Mouse (Mus musculus): ENCODE results near the gene Gm42417. TPM values are rescaled to one million over a fixed set of nuclear protein-coding genes. Genes with fewer than 3 reads are reported as not detected.

Gm42417 gene
- polyA plus RNA-seq, 1 experiment: not detected

GRCm38 (mm10) chr1:36572709-36573108 is 33.5 kb upstream of the Gm42417 start:
- H3K27ac ChIP-seq (ENCODE audit: control insufficient read depth, insufficient read depth, low read length): no peak overlapping the region
- no peak for DNase-seq
- 83% methylated on average over 1 of the region's 1 CpGs for WGBS
- H3K4me3 ChIP-seq (ENCODE audit: control insufficient read depth, insufficient read depth, low read length): no peak overlapping the region
- no peaks in the 10 kb centered on the region for H3K27me3 ChIP-seq (ENCODE audit: control insufficient read depth, insufficient read depth, low read length)
- no peak for TF ChIP-seq CTCF (IDR thresholded peaks at IDR 0.05; ENCODE audit: borderline replicate concordance, control insufficient read depth, extremely low read depth, insufficient read depth, low read length, poor library complexity)
- TF ChIP-seq POLR2A (IDR thresholded peaks at IDR 0.05; ENCODE audit: control insufficient read depth, extremely low read depth, insufficient read depth, low read length, poor library complexity): no peak
- H3K4me1 ChIP-seq (replicated peaks; ENCODE audit: control insufficient read depth, insufficient read depth, low read length): peaks cover 9% of the 10 kb centered on the region; the same call in 1 of the 2 replicates
- no peaks in the 10 kb centered on the region for H3K36me3 ChIP-seq (ENCODE audit: control insufficient read depth, insufficient read depth, low read length)

- TF ChIP-seq CTCF (IDR thresholded peaks at IDR 0.05; ENCODE audit: borderline replicate concordance, control insufficient read depth, extremely low read depth, insufficient read depth, low read length, poor library complexity) (no peak), POLR2A (IDR thresholded peaks at IDR 0.05; ENCODE audit: control insufficient read depth, extremely low read depth, insufficient read depth, low read length, poor library complexity) (no peak)
- no peaks in the 10 kb centered on the region for H3K36me3 ChIP-seq (ENCODE audit: control insufficient read depth, insufficient read depth, low read length)
- DNase-seq: no peak
- 78% methylated on average over 2 of the region's 2 CpGs for WGBS
- no peak overlapping the region for H3K4me3 ChIP-seq (ENCODE audit: control insufficient read depth, insufficient read depth, low read length)
- no peaks in the 10 kb centered on the region for H3K27me3 ChIP-seq (ENCODE audit: control insufficient read depth, insufficient read depth, low read length)
- H3K27ac ChIP-seq (ENCODE audit: control insufficient read depth, insufficient read depth, low read length): no peak overlapping the region
- peaks cover 9% of the 10 kb centered on the region; the same call in 1 of the 2 replicates for H3K4me1 ChIP-seq (replicated peaks; ENCODE audit: control insufficient read depth, insufficient read depth, low read length)
Observed at GRCm38 (mm10) chr1:36572140-36572700, 33.0 kb upstream of the Gm42417 start.

- no peak for DNase-seq
- no peaks in the 10 kb centered on the region for H3K27me3 ChIP-seq (ENCODE audit: control insufficient read depth, insufficient read depth, low read length)
- H3K4me1 ChIP-seq (replicated peaks; ENCODE audit: control insufficient read depth, insufficient read depth, low read length): 0 out of 2 replicates have a peak, but pooled peaks cover 9% of the 10 kb centered on the region
- no peak overlapping the region for H3K27ac ChIP-seq (ENCODE audit: control insufficient read depth, insufficient read depth, low read length)
- H3K4me3 ChIP-seq (ENCODE audit: control insufficient read depth, insufficient read depth, low read length): no peak overlapping the region
- 47% methylated on average over 6 of the region's 6 CpGs for WGBS
- no peaks in the 10 kb centered on the region for H3K36me3 ChIP-seq (ENCODE audit: control insufficient read depth, insufficient read depth, low read length)
- TF ChIP-seq POLR2A (IDR thresholded peaks at IDR 0.05; ENCODE audit: control insufficient read depth, extremely low read depth, insufficient read depth, low read length, poor library complexity) (no peak), CTCF (IDR thresholded peaks at IDR 0.05; ENCODE audit: borderline replicate concordance, control insufficient read depth, extremely low read depth, insufficient read depth, low read length, poor library complexity) (no peak)
Observed at GRCm38 (mm10) chr1:36571627-36572026, 32.4 kb upstream of the Gm42417 start.

GRCm38 (mm10) chr1:36570320-36570719 is 31.1 kb upstream of the Gm42417 start:
- H3K36me3 ChIP-seq (ENCODE audit: control insufficient read depth, insufficient read depth, low read length): no peaks in the 10 kb centered on the region
- WGBS: 96% methylated on average over 5 of the region's 5 CpGs
- 0 out of 2 replicates have a peak, but pooled peaks cover 9% of the 10 kb centered on the region for H3K4me1 ChIP-seq (replicated peaks; ENCODE audit: control insufficient read depth, insufficient read depth, low read length)
- TF ChIP-seq CTCF (IDR thresholded peaks at IDR 0.05; ENCODE audit: borderline replicate concordance, control insufficient read depth, extremely low read depth, insufficient read depth, low read length, poor library complexity) (no peak), POLR2A (IDR thresholded peaks at IDR 0.05; ENCODE audit: control insufficient read depth, extremely low read depth, insufficient read depth, low read length, poor library complexity) (no peak)
- H3K27me3 ChIP-seq (ENCODE audit: control insufficient read depth, insufficient read depth, low read length): no peaks in the 10 kb centered on the region
- no peak for DNase-seq
- no peak overlapping the region for H3K27ac ChIP-seq (ENCODE audit: control insufficient read depth, insufficient read depth, low read length)
- H3K4me3 ChIP-seq (ENCODE audit: control insufficient read depth, insufficient read depth, low read length): no peak overlapping the region

- no peak overlapping the region for H3K4me3 ChIP-seq (ENCODE audit: control insufficient read depth, insufficient read depth, low read length)
- H3K27ac ChIP-seq (ENCODE audit: control insufficient read depth, insufficient read depth, low read length): no peak overlapping the region
- no peaks in the 10 kb centered on the region for H3K36me3 ChIP-seq (ENCODE audit: control insufficient read depth, insufficient read depth, low read length)
- 69% methylated on average over 7 of the region's 7 CpGs for WGBS
- H3K27me3 ChIP-seq (ENCODE audit: control insufficient read depth, insufficient read depth, low read length): no peaks in the 10 kb centered on the region
- 0 out of 2 replicates have a peak, but pooled peaks cover 9% of the 10 kb centered on the region for H3K4me1 ChIP-seq (replicated peaks; ENCODE audit: control insufficient read depth, insufficient read depth, low read length)
- TF ChIP-seq POLR2A (IDR thresholded peaks at IDR 0.05; ENCODE audit: control insufficient read depth, extremely low read depth, insufficient read depth, low read length, poor library complexity): no peak
- no peak for TF ChIP-seq CTCF (IDR thresholded peaks at IDR 0.05; ENCODE audit: borderline replicate concordance, control insufficient read depth, extremely low read depth, insufficient read depth, low read length, poor library complexity)
- DNase-seq: no peak
Observed at GRCm38 (mm10) chr1:36569694-36570276, 30.6 kb upstream of the Gm42417 start.

- 91% methylated on average over 4 of the region's 4 CpGs for WGBS
- H3K36me3 ChIP-seq (ENCODE audit: control insufficient read depth, insufficient read depth, low read length): no peaks in the 10 kb centered on the region
- H3K27me3 ChIP-seq (ENCODE audit: control insufficient read depth, insufficient read depth, low read length): no peaks in the 10 kb centered on the region
- no peak overlapping the region for H3K4me3 ChIP-seq (ENCODE audit: control insufficient read depth, insufficient read depth, low read length)
- DNase-seq: no peak
- no peak overlapping the region for H3K27ac ChIP-seq (ENCODE audit: control insufficient read depth, insufficient read depth, low read length)
- 0 out of 2 replicates have a peak, but pooled peaks cover 1% of the 10 kb centered on the region for H3K4me1 ChIP-seq (replicated peaks; ENCODE audit: control insufficient read depth, insufficient read depth, low read length)
- no peak for TF ChIP-seq POLR2A (IDR thresholded peaks at IDR 0.05; ENCODE audit: control insufficient read depth, extremely low read depth, insufficient read depth, low read length, poor library complexity)
- TF ChIP-seq CTCF (IDR thresholded peaks at IDR 0.05; ENCODE audit: borderline replicate concordance, control insufficient read depth, extremely low read depth, insufficient read depth, low read length, poor library complexity): no peak
Observed at GRCm38 (mm10) chr1:36568776-36569175, 29.5 kb upstream of the Gm42417 start.
